Mouse (Mus musculus): ENCODE measurements at regions not wholly inside any gene's neighbourhood (a gene's known extent, or its start where the extent isn't known, plus 50 kb on each side); places are given as distances from the start of the nearest gene placed in this dataset.
"Not testable (repeated sequence)": the region's sequence is repeated elsewhere in the genome, so short reads cannot be mapped to it uniquely, and the experiment has no call there.

- Histone ChIP-seq H3K9me3 (no peaks in the 10 kb centered on the region; the same call in 1 of the 2 replicates), H3K4me2 (replicated peaks) (no peak overlapping the region), H3K36me3 (no peaks in the 10 kb centered on the region), H3K4me3 (no peak overlapping the region), H3K4me1 (peaks cover 7% of the 10 kb centered on the region), H3K27ac (no peak overlapping the region), H3K9ac (no peak overlapping the region), H3K27me3 (replicated peaks) (peaks cover 7% of the 10 kb centered on the region; the same call in 1 of the 2 replicates)
- ATAC-seq (ENCODE audit: low FRiP score, low read depth), result no peak
- 42% methylated on average over 5 of the region's 5 CpGs for WGBS
Measured at GRCm38 (mm10) chr16:29909923-29910465, 154.2 kb upstream of the Hes1 start.

DNA sequence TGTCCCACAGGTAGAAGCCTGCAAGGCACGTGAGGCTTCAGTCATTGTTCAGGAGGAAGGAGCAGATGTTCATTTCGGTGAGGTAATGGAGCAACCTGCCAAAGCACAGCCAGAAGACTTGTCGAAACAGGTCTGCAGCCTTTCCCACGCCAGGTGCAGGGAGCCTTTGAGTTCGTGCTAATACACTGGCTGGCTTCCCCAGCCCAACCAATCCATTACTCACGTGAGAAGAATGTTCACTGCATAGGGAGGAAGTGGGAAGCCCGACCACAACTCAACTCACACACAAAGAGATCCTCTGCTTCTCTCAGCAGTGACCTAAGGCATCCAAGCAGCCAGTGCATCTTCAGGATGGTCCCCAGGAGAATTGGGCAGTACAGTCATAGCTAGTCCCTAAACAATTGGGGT lies 153.0 kb upstream of the Hes1 start:
- Histone ChIP-seq H3K27ac (no peak overlapping the region), H3K9ac (no peak overlapping the region), H3K27me3 (replicated peaks) (peaks cover 3% of the 10 kb centered on the region; the same call in 1 of the 2 replicates), H3K4me3 (no peak overlapping the region), H3K36me3 (no peaks in the 10 kb centered on the region), H3K4me2 (replicated peaks) (no peak overlapping the region), H3K9me3 (no peaks in the 10 kb centered on the region; the same call in 1 of the 2 replicates), H3K4me1 (peaks cover 7% of the 10 kb centered on the region)
- 74% methylated on average over 7 of the region's 7 CpGs for WGBS
- no peak for ATAC-seq (ENCODE audit: low FRiP score, low read depth)

DNA sequence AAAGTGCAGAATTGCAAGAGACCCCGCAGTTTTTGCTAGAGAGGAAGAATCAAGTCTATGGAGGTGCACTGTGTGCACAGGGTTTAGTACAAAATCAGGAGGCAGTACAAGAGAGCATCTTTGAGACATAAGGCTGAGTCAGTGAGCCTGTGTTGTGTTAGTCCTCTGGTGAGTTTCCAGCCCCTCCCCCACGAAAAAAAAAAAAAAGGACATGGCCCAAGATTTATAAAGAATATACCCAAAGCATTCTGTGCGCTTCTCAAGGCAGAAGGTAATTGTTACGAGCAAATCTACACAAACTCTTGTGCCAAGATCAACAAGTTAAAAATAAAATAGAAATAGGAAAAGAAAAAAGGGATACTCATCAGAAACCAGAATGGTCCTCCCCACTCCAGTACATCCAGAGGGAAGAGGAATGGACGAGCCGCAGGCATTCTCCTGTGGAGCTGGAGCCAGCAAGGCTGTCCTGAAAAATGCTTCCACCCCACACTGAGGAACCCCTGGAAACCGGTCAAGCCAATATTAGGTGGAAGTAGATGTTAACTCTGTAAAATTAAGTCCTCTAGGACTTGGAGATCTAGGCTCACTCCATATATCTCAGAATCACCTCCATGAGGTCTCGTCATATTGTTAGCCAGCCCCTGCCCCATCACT lies 150.7 kb upstream of the Hes1 start:
- H3K4me1 ChIP-seq, result no peaks in the 10 kb centered on the region
- H3K27ac ChIP-seq, result no peak overlapping the region
- no peaks in the 10 kb centered on the region for H3K36me3 ChIP-seq
- no peaks in the 10 kb centered on the region; the same call in 1 of the 2 replicates for H3K9me3 ChIP-seq
- no peak for ATAC-seq (ENCODE audit: low FRiP score, low read depth)
- 82% methylated on average over 8 of the region's 8 CpGs for WGBS
- H3K4me2 ChIP-seq (replicated peaks), result no peak overlapping the region
- no peak overlapping the region for H3K9ac ChIP-seq
- no peaks in the 10 kb centered on the region for H3K27me3 ChIP-seq (replicated peaks)
- H3K4me3 ChIP-seq, result no peak overlapping the region

- 0 out of 2 replicates have a peak, but pooled peaks have one; percentile 41 for ATAC-seq (ENCODE audit: low FRiP score, low read depth)
- Histone ChIP-seq H3K27ac (no peak overlapping the region), H3K4me1 (no peaks in the 10 kb centered on the region), H3K36me3 (no peaks in the 10 kb centered on the region), H3K4me2 (replicated peaks) (no peak overlapping the region), H3K9me3 (no peaks in the 10 kb centered on the region; the same call in 1 of the 2 replicates), H3K9ac (no peak overlapping the region), H3K27me3 (replicated peaks) (no peaks in the 10 kb centered on the region; the same call in 1 of the 2 replicates), H3K4me3 (no peak overlapping the region)
- WGBS, result 55% methylated on average over 11 of the region's 11 CpGs
Measured at GRCm38 (mm10) chr16:29915346-29915745, 148.8 kb upstream of the Hes1 start.

- Histone ChIP-seq H3K4me3 (no peak overlapping the region), H3K9me3 (no peaks in the 10 kb centered on the region), H3K27me3 (replicated peaks) (no peaks in the 10 kb centered on the region; the same call in 1 of the 2 replicates), H3K36me3 (no peaks in the 10 kb centered on the region), H3K27ac (no peak overlapping the region), H3K4me1 (no peaks in the 10 kb centered on the region), H3K4me2 (replicated peaks) (no peak overlapping the region), H3K9ac (no peak overlapping the region)
- 54% methylated on average over 3 of the region's 3 CpGs for WGBS
- no peak for ATAC-seq (ENCODE audit: low FRiP score, low read depth)
Measured at GRCm38 (mm10) chr16:29917989-29918388, 146.2 kb upstream of the Hes1 start.

- Histone ChIP-seq H3K4me1 (no peaks in the 10 kb centered on the region), H3K27me3 (replicated peaks) (no peaks in the 10 kb centered on the region; the same call in 1 of the 2 replicates), H3K4me3 (no peak overlapping the region), H3K9ac (no peak overlapping the region), H3K4me2 (replicated peaks) (no peak overlapping the region), H3K9me3 (no peaks in the 10 kb centered on the region), H3K36me3 (no peaks in the 10 kb centered on the region), H3K27ac (no peak overlapping the region)
- WGBS, result 85% methylated on average over 6 of the region's 6 CpGs
- ATAC-seq (ENCODE audit: low FRiP score, low read depth), result no peak
Measured at GRCm38 (mm10) chr16:29918396-29918795, 145.8 kb upstream of the Hes1 start.

- no peak overlapping the region for H3K27ac ChIP-seq
- no peak overlapping the region for H3K9ac ChIP-seq
- no peaks in the 10 kb centered on the region for H3K9me3 ChIP-seq
- no peak overlapping the region for H3K4me3 ChIP-seq
- no peak overlapping the region for H3K4me2 ChIP-seq (replicated peaks)
- H3K4me1 ChIP-seq, result no peaks in the 10 kb centered on the region
- H3K36me3 ChIP-seq, result no peaks in the 10 kb centered on the region
- no peaks in the 10 kb centered on the region; the same call in 1 of the 2 replicates for H3K27me3 ChIP-seq (replicated peaks)
- ATAC-seq (ENCODE audit: low FRiP score, low read depth), result no peak
- 86% methylated on average over 5 of the region's 5 CpGs for WGBS
Measured at GRCm38 (mm10) chr16:29920940-29921339, 143.2 kb upstream of the Hes1 start.

GRCm38 (mm10) chr16:29921385-29921784 lies 142.8 kb upstream of the Hes1 start:
- Histone ChIP-seq H3K9me3 (no peaks in the 10 kb centered on the region), H3K4me3 (no peak overlapping the region), H3K4me2 (replicated peaks) (no peak overlapping the region), H3K9ac (no peak overlapping the region), H3K4me1 (no peaks in the 10 kb centered on the region), H3K36me3 (no peaks in the 10 kb centered on the region), H3K27ac (no peak overlapping the region), H3K27me3 (replicated peaks) (no peaks in the 10 kb centered on the region; the same call in 1 of the 2 replicates)
- no peak for ATAC-seq (ENCODE audit: low FRiP score, low read depth)
- WGBS, result 80% methylated on average over 3 of the region's 3 CpGs

DNA sequence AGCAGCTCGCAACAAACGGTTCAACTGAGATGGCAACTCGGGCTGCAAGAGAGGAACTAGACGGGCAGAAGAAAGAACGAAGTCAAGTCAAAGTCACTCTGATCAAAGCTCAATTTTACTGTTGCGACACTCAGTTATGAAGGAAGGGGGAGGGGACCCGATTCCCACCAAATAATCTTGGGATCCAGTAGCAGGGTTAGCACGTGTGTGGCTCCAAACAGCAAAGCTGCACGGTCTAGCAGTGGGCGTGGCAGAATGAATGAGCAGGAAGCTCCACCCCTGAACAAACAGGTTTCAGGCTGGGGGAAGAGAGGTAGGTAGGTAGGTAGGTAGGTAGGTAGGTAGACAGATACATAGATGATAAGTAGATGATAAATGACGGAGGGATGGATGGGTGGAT lies 136.9 kb upstream of the Hes1 start:
- H3K27ac ChIP-seq; H3K9me3 ChIP-seq; H3K27me3 ChIP-seq (replicated peaks); H3K9ac ChIP-seq; H3K4me1 ChIP-seq; H3K4me2 ChIP-seq (replicated peaks); H3K36me3 ChIP-seq; H3K4me3 ChIP-seq; ATAC-seq (ENCODE audit: low FRiP score, low read depth): not testable (repeated sequence)
- WGBS, result 95% methylated on average over 11 of the region's 11 CpGs

- no peak overlapping the region for H3K4me3 ChIP-seq
- WGBS, result 94% methylated on average over 4 of the region's 4 CpGs
Measured at GRCm38 (mm10) chr16:29928291-29928690, 135.9 kb upstream of the Hes1 start.

GRCm38 (mm10) chr16:29931746-29932351 lies 132.3 kb upstream of the Hes1 start:
- Histone ChIP-seq H3K4me3 (no peak overlapping the region), H3K27ac (no peak overlapping the region), H3K4me2 (replicated peaks) (no peak overlapping the region), H3K4me1 (no peaks in the 10 kb centered on the region), H3K9me3 (no peaks in the 10 kb centered on the region), H3K36me3 (no peaks in the 10 kb centered on the region), H3K27me3 (replicated peaks) (no peaks in the 10 kb centered on the region), H3K9ac (no peak overlapping the region)
- ATAC-seq (ENCODE audit: low FRiP score, low read depth), result no peak
- 90% methylated on average over 10 of the region's 10 CpGs for WGBS

More at GRCm38 (mm10) chr16:29928291-29928690, 135.9 kb upstream of the Hes1 start:
- Histone ChIP-seq H3K4me2 (replicated peaks) (no peak overlapping the region), H3K9me3 (no peaks in the 10 kb centered on the region), H3K9ac (no peak overlapping the region), H3K36me3 (no peaks in the 10 kb centered on the region), H3K27ac (no peak overlapping the region), H3K4me1 (no peaks in the 10 kb centered on the region), H3K27me3 (replicated peaks) (no peaks in the 10 kb centered on the region)
- ATAC-seq (ENCODE audit: low FRiP score, low read depth), result no peak

- no peak overlapping the region for H3K9ac ChIP-seq
- H3K27ac ChIP-seq, result no peak overlapping the region
Measured at GRCm38 (mm10) chr16:29934649-29935048, 129.5 kb upstream of the Hes1 start.

More at GRCm38 (mm10) chr16:29934649-29935048, 129.5 kb upstream of the Hes1 start:
- H3K36me3 ChIP-seq, result no peaks in the 10 kb centered on the region
- H3K9me3 ChIP-seq, result no peaks in the 10 kb centered on the region
- no peak overlapping the region for H3K4me2 ChIP-seq (replicated peaks)
- H3K4me3 ChIP-seq, result no peak overlapping the region
- no peaks in the 10 kb centered on the region for H3K27me3 ChIP-seq (replicated peaks)
- H3K4me1 ChIP-seq, result no peaks in the 10 kb centered on the region
- 76% methylated on average over 1 of the region's 1 CpGs for WGBS
- no peak for ATAC-seq (ENCODE audit: low FRiP score, low read depth)

All from neural tube, embryonic 12.5 days (tissue).